Mouse (Mus musculus) kidney, adult 8-10 months (tissue): ENCODE results near the gene Gja4.

Experiments
- DNase-seq, 2 experiments: peaks; one replicate each; pipeline ENCODE4 v3.0.0; 2022

Gene Gja4

DNA sequence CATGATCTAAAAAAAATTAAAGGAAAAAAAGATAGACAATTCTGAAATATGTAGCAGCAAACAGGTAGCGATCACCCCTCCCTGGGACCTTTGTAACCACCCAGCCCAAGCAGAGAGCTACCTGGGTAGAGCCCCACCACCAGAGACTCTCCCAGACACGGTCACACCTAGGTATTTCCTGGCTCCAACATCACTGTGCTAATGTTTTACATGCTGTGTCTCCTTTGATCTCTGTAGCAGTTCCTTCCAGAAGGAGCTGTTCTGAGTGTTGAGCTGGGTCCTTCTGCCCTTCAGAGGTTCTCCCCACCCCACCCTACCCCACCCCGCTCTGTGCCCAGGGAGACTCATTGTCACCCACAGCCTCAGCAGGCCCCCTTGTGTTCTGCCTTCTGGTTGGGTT is 9.8 kb upstream of the Gja4 start:
- peak; percentile 21 to 28 for DNase-seq

DNA sequence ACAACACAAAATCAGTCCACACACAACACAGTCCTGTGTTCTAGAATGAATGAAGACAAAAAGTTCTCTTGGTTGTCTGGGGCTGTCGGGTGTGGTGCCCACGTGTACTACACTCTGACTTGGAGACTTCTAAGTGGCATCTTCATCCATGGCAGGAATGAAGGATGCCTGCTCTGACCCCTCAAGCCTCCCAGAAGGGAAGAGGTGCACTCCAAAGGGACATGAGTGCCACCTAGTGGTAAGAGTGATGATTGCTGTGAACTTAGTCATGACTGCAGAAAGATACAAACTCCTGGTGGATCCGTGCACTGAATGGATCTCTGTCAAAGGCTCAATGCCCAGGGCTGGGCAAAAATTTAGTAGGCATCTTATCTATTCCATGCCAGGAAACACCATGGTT is 5.8 kb upstream of the Gja4 start:
- peak; percentile 41 to 67 for DNase-seq

DNA sequence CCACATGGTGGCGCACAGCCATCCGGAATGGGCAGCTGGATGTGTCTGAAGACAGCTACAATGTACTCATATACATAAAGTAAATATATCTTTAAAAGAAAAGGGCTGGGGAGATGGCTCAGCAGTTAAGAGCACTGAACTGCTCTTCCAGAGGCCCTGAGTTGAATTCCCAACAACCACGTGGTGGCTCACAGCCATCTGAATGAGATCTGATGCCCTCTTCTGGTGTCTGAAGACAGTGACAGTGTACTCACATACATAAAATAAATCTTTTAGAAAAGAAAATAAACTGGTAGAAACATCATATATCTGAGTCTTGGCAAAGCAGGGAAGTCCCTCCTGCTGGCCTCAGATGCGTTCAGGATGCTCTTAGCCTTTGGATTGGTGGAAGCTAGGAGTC is 3.3 kb upstream of the Gja4 start:
- DNase-seq, result peak in 1 of 2 experiments; percentile 19

DNA sequence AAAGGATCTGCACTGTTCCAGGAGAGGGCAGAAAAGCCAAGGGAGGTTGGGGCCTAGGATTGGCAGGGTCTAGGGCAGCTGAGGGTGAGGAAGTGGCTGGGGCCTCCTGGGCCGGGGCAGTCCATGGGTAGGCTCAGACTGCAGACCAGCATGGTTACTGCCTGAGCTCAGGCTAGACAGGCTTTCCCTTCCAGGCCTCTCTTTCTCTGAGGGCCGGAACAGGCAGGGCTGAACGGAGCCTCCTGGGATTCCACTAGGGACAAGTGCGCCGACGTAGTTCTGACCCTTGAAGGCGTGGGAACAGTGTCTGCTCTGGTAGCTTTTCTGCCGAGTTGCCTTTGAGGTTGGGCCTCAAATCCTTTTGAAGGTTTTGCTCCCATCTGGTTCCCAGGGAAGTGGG is 1.9 kb upstream of the Gja4 start:
- no peak for DNase-seq

DNA sequence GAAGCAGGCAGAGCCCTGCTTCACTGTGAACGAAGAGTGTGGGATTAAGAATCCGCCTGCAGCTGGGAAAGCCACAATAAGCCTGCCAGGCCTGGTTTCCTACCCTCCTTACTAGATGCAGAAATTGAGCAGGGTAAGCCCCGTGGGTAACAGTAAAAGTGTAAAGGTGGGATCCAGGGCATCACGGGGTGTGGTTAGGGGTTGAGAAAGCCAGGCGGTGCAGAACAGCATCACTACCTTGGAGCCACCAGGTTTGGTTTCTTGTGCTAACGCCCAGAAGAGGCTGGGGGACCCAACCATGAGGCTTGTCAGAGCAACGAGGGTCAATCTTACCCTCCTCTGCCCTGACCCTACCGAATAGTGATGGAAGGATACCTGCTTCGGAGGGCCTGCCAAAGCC is 746 bp upstream of the Gja4 start:
- DNase-seq, result no peak

DNA sequence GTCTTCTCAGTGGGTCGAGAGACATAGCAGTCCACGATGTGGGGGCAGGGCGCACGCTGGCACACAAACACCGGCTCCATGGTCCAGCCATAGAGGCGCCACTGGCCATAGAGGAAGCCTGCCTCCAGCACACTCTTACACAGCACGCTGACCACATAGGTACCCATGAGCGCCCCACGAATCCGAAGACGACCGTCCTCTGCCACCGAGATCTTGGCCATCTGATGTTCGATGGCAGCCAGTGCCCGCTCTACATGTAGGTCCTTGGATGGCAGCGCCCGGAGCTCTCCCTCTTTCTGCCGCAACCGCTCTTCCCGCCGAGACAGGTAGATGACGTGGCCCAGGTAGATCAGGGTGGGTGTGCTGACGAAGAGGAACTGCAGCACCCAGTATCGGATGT is 1.5 kb downstream of the Gja4 start:
- DNase-seq, result no peak

DNA sequence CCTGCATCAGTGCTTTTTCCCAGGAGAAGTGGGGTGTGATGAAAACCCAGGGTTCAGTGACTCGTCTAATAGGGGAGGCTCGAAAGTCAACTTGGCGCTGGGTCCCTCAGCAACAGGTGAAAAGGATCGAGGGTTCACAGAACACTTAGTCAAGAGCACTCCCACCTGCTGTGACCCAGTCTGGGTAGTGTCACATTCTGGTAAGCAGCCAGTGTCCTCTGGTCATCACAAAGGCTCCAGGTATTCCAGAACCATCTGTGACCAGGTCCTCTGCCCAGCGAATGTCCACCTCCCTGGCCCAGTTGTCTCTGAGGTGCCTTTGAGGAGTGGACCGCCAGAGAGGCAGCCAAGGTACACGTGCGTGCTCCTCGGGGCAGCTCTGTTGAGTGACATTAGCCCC is 2.3 kb downstream of the Gja4 start:
- DNase-seq, result no peak

DNA sequence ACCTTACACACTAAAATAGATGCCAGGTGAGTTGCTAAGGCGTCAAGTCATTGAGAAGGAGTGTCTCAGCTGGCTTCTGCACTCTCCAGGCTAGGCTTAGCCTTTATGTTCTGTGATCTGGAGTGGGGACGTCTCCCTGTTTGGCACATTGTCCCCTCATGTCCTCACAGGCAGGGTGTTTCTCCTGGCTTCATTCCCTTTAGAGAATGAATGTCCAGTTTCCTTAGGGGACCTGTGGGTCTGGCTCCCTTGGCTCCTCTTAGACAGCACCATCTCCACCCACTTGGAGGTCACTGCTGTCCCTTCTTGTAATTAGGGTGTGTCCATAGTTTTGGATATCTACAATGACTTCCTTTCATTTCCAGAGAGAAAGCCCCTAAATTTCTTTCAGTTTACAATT is 6.9 kb downstream of the Gja4 start:
- DNase-seq, result no peak

DNA sequence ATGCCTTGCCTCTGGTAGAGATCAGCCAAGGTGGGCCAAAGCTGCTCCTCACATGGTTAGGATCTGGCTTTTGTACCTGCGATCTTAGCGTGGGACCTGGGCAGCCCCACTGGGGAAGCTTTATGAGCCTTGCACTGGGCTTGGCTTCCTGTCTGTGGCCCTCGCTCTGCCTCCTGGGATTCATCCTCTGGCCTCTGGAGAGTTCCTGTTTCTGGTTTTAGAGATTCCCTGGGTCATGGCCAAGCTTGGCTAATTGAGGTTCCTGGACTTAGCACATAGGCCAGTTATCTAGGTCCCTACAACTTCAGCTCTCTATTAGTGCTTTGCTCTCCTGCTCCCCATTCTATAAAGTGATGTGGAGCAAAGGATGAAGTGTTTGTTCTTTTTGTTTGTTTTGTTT is 10.0 kb downstream of the Gja4 start:
- DNase-seq, result peak; percentile 31 to 36

DNA sequence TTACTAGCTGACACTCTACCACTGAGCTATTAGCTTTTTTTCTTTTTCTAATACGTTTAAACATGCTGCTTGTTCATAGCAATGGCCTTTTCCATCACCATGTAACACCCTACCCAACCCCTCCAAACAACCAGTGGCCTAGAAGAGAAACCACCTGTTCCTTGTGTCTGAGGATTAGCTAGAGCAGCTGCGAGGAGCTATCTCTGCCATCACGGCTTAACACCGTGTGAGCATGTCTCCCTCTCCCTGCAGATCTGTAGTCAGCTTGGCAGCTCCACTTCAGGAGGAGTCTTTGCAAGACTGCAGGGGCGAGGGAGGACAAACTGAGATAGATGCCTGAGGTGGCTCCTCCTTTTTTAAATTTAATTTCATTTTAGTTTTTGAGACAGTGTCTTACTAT is 13.3 kb downstream of the Gja4 start:
- no peak for DNase-seq

DNA sequence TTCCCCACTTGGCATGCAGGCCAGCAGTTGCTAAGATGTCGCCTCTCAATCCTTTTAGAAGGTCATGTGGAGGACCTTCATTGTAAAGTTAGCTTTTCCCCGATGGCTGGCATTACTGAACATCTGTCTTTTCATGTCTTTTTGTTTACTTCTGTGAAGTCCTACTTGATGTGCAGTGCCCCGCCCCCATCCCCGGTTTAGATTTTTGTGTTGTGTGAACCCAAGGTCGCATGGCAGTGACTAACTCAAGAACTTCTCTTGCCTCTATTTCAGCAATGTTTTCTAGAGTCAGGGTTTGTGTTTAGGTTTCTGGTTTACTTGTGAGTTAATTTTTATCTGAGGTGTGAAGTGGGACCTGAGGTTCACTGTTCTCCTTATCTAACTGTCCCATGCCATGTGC is 21.2 kb downstream of the Gja4 start:
- DNase-seq, result no peak

DNA sequence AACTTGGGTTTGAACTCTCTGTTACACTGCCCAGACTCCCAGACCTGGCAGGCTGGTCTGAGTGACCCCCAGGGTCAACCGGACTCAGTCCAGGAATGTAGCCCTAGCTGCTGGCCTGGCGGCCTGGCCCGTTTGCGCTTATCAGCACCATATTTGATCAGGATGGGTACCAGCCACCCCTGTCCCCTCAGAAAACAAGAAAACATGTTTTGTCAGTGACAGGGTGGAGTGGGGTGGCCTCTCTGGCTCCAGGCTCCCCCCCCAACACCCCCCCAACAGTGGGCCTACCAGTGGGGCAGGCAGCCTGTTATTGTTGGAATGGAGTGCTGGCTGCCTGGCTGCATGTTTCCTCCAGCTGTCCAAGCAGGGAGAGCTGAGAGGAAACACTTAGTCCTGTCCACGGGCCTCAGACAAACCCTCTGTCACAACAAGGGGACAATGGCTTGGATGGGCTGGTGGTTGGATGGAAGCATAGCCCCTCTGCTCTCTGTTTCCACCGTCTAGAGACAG is 24.7 kb downstream of the Gja4 start:
- peak in 1 of 2 experiments; percentile 22 for DNase-seq

DNA sequence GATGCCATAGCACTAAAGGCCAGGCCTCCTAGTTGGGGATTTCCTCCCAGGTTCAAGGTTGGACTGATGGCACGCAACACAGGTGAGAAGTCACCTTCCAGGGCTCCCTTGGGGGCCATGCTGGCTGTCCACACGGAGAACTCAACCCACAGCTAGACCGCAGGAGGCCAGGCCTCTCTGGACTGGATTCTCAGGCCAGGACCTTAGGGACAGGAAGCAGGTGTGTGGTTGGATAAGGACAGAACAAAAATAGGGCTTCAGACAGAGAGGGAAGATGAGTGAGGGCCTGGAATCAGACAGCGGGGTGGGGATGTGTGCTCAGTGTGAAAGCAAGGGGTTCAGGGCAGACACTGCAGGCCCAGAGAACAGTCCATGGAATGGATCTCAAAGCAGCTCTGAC is 26.9 kb downstream of the Gja4 start:
- DNase-seq, result no peak

DNA sequence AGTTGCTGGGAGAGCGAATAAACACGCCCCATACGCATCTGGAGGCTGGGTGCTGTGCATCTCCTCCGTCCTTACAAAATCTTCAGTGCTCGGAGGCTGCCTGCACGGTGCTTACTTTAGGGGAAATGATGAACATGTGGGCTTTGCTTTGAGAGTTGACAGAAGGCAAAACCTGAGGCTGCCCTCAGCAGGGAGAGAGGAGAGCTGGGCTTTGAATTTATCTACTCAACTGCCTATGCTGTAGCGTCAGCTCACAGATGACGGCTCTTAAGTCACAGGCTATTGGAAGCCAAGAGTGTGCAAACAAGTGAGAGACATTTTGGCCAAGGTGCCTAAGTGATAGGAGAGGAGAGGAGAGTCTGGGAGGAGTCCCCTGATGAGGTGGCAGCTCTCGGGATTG is 34.6 kb downstream of the Gja4 start:
- DNase-seq, result no peak

DNA sequence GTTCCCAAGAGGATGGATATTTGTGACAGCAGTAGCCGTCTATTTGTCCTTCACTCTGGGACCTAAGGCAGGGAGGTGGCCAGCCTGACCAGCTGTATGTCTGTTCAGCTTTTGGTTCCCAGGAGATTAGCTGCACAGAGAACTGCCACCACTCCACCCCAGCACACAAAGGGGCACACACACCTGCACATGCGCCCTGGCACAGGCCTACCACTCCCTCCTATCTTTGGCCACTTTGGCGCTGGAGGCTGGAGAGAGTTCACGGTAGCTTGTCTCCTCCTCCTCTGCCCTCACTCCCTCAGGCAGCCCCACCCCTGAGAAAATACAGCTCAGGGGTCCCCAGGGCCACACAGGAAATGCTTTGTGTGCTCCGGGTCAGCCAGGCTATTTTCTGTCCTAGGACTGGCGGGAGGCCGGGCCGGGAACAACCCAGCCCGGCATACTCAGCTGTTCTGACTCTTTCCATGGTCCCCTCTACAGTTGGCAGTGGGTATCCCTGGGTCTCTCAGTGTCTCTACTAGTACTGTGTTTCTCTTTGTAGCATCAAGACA is 35.3 kb downstream of the Gja4 start:
- DNase-seq, result peak; percentile 29 to 44

DNA sequence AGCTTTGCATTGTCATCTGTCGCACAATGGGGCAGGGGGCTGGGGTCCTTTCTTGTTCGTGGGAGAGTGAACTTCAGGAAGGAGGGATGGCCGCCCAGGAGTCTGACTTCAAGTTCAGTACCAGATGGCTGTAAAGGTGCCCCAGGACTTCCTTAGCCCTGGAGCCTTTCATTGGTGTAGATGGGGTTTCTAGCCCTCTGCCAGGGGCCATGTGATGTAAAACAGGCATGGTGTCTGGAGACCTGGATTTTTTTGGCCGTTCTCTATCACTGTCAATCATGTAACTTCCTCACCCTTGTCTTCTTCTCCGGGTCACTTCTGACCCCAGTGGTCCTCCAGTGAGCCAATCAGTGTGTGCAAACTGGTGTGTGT is 49.7 kb downstream of the Gja4 start:
- no peak for DNase-seq

DNA sequence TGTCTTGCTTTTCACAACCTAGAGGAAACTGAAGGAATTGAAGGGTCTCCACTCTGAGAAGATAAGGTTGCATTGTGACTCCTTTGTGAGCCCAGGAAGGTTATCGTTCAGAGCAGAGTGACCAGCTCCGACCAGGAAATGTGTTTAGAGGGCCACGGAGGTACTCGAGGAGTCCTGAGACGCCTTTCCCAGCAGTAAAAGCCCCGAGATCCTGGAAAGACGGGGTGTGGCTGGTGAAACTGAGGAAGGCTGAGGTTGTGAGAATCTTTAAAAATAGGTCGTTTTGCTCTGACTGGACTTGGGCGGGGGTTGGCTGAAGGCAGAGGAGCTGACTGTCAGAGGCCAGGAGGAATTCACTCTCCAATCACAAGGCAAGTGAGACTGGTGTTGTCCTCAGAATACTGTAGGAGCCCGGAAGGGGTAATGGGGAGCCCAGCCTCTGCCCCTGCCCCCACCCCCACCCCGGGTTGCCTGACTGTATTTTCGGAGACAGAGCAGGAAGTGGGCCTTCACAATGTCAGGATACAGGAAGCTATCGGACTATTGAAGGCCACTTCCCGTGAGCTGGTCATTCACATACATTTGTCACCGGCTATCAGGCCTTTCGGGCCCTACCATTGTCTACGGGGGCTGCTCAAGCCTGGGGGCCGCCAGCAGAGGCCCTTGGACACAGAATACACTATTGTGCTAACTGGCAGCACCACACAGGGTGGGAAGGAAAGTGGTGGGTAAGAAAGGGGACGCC is 50.2 kb downstream of the Gja4 start:
- DNase-seq, result peak; percentile 20 to 39

DNA sequence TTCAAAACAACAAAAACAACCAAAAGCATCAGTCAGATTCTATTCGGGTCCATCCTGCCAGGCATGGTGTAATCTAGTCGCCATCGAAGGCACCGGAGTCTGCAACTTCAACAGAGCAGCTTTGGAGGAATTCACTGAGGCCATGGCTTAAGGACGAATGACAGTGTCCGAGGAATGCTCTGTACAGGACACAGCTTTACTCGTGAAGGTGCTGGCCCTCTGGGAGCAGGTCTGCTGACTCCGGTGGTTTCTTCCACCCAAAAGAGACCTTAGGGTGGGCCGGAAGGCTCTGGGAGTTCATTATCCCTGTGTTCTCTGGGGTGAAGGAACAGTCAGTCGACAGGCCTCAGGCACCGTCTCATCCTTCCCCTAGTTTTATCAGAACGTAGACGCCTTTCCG is 52.2 kb downstream of the Gja4 start:
- no peak for DNase-seq
